Mouse (Mus musculus) MEL (cell line): ENCODE data around the gene Smc3. TPM values are rescaled to one million over a fixed set of nuclear protein-coding genes. Genes with fewer than 3 reads are reported as not detected.

Source experiments
- DNase-seq: peaks from one replicate; pipeline ENCODE4 v3.0.0; 2011; ENCODE audit warnings: low read depth, low spot score
- H3K27ac ChIP-seq: 2 replicates; pipeline ENCODE4 v1.5.1; 2012; ENCODE audit warnings: low read depth, mild to moderate bottlenecking, control low read depth, low read length, moderate library complexity; ENCODE audit not compliant: control insufficient read depth
- H3K27me3 ChIP-seq, 2 experiments: fragments of 150-350 bp in 1 of 2; sonication (generic) in 1 of 2; 2 replicates each; pipeline ENCODE4 v1.6.1; 2012; ENCODE audit warnings: low read length in 2 of 2, mild to moderate bottlenecking in 2 of 2, improper control_type of control experiment in 1 of 2, moderate library complexity in 1 of 2; ENCODE audit not compliant: insufficient read depth in 2 of 2, control insufficient read depth in 1 of 2
- H3K36me3 ChIP-seq, 2 experiments: 2 replicates each; pipeline ENCODE4 v1.6.1; 2012 to 2014; ENCODE audit warnings: low read length in 2 of 2, improper control_type of control experiment in 1 of 2, inconsistent platforms in 1 of 2, mild to moderate bottlenecking in 1 of 2; ENCODE audit not compliant: insufficient read depth in 2 of 2, control insufficient read depth in 1 of 2
- H3K4me1 ChIP-seq, 2 experiments: fragments of 150-350 bp in 1 of 2; sonication (generic) in 1 of 2; 2 replicates each; pipeline ENCODE4 v1.6.1; 2012; ENCODE audit warnings: low read length in 2 of 2, improper control_type of control experiment in 1 of 2, mild to moderate bottlenecking in 1 of 2; ENCODE audit not compliant: insufficient read depth in 2 of 2, control insufficient read depth in 1 of 2
- H3K4me3 ChIP-seq, 2 experiments: fragments of 150-350 bp in 1 of 2; sonication (generic) in 1 of 2; 2 replicates each; pipeline ENCODE4 v1.5.1; 2012; ENCODE audit warnings: low read depth in 2 of 2, low read length in 2 of 2, mild to moderate bottlenecking in 2 of 2, moderate library complexity in 2 of 2, control low read depth in 1 of 2, improper control_type of control experiment in 1 of 2; ENCODE audit not compliant: control insufficient read depth in 1 of 2, insufficient read depth in 1 of 2
- H3K79me2 ChIP-seq: 2 replicates; pipeline ENCODE4 v1.6.1; 2012; ENCODE audit warnings: mild to moderate bottlenecking, low read length, moderate library complexity; ENCODE audit not compliant: control insufficient read depth, poor library complexity, insufficient read depth
- H3K9ac ChIP-seq: 2 replicates; pipeline ENCODE4 v1.6.1; 2012; ENCODE audit warnings: low read depth, mild to moderate bottlenecking, control low read depth, low read length, moderate library complexity; ENCODE audit not compliant: control insufficient read depth, poor library complexity, severe bottlenecking
- H3K9me3 ChIP-seq: fragments of 150-350 bp; sonication (generic); replicated peaks from 2 replicates; pipeline ENCODE4 v1.6.1; 2012; ENCODE audit warnings: mild to moderate bottlenecking, low read length, improper control_type of control experiment, moderate library complexity; ENCODE audit not compliant: insufficient read depth
- CHD2 ChIP-seq: IDR thresholded peaks from 2 replicates; pipeline ENCODE4 v1.6.1; 2011; ENCODE audit warnings: low read length, improper control_type of control experiment
- CTCF ChIP-seq, 3 experiments: IDR thresholded peaks in 2 of 3; conservative IDR thresholded peaks in 1 of 3; 2 replicates each; pipeline ENCODE4 v1.5.1; 2011 to 2012; ENCODE audit warnings: low read length in 3 of 3, low read depth in 2 of 3, mild to moderate bottlenecking in 2 of 3, improper control_type of control experiment in 1 of 3, inconsistent platforms in 1 of 3, mixed read lengths in 1 of 3, moderate library complexity in 1 of 3; ENCODE audit not compliant: control insufficient read depth in 1 of 3, insufficient read depth in 1 of 3, poor library complexity in 1 of 3, severe bottlenecking in 1 of 3
- GABPA ChIP-seq: IDR thresholded peaks from 2 replicates; pipeline ENCODE4 v1.6.1; 2012; ENCODE audit warnings: low read depth, mild to moderate bottlenecking, inconsistent platforms, low read length, improper control_type of control experiment, moderate library complexity
- KAT2A ChIP-seq: conservative IDR thresholded peaks from 2 replicates; pipeline ENCODE4 v1.6.1; 2012; ENCODE audit warnings: low read depth, low read length, improper control_type of control experiment, inconsistent platforms
- MAFK ChIP-seq: IDR thresholded peaks from 2 replicates; pipeline ENCODE4 v1.6.1; 2011; ENCODE audit warnings: low read depth, mild to moderate bottlenecking, low read length, improper control_type of control experiment, borderline replicate concordance
- MAZ ChIP-seq: IDR thresholded peaks from 2 replicates; pipeline ENCODE4 v1.6.1; 2012; ENCODE audit warnings: low read depth, mild to moderate bottlenecking, inconsistent platforms, low read length, improper control_type of control experiment
- MYC ChIP-seq: IDR thresholded peaks from 2 replicates; pipeline ENCODE4 v1.6.1; 2011; ENCODE audit warnings: low read depth, mild to moderate bottlenecking, low read length, improper control_type of control experiment, moderate library complexity
- POLR2A ChIP-seq, 2 experiments: IDR thresholded peaks; 2 replicates each; pipeline ENCODE4 v1.6.1; 2011 to 2012; ENCODE audit warnings: low read length in 2 of 2, mild to moderate bottlenecking in 2 of 2, control low read depth in 1 of 2, improper control_type of control experiment in 1 of 2, low read depth in 1 of 2, moderate library complexity in 1 of 2; ENCODE audit not compliant: control insufficient read depth in 1 of 2, insufficient read depth in 1 of 2, poor library complexity in 1 of 2
- POLR2AphosphoS2 ChIP-seq: IDR thresholded peaks from 2 replicates; pipeline ENCODE4 v1.6.1; 2011; ENCODE audit warnings: low read length, improper control_type of control experiment
- RAD21 ChIP-seq: IDR thresholded peaks from 2 replicates; pipeline ENCODE4 v1.6.1; 2011; ENCODE audit warnings: mild to moderate bottlenecking, low read depth, low read length, improper control_type of control experiment
- RCOR1 ChIP-seq: IDR thresholded peaks from 2 replicates; pipeline ENCODE4 v1.6.1; 2012; ENCODE audit warnings: low read depth, mild to moderate bottlenecking, inconsistent platforms, low read length, improper control_type of control experiment
- SIN3A ChIP-seq: IDR thresholded peaks from 2 replicates; pipeline ENCODE4 v1.6.1; 2012; ENCODE audit warnings: low read length, improper control_type of control experiment, inconsistent platforms
- SMC3 ChIP-seq: IDR thresholded peaks from 2 replicates; pipeline ENCODE4 v1.6.1; 2011; ENCODE audit warnings: low read depth, low read length, improper control_type of control experiment
- TAL1 ChIP-seq: IDR thresholded peaks from 2 replicates; pipeline ENCODE4 v1.6.1; 2012; ENCODE audit warnings: mild to moderate bottlenecking, inconsistent platforms, low read length, moderate library complexity, mixed read lengths
- TCF12 ChIP-seq: IDR thresholded peaks from 2 replicates; pipeline ENCODE4 v1.6.1; 2014; ENCODE audit warnings: low read depth, mild to moderate bottlenecking, inconsistent platforms, low read length, improper control_type of control experiment, moderate library complexity
- UBTF ChIP-seq: IDR thresholded peaks from 2 replicates; pipeline ENCODE4 v1.6.1; 2012; ENCODE audit warnings: low read depth, mild to moderate bottlenecking, inconsistent platforms, low read length, improper control_type of control experiment, moderate library complexity, borderline replicate concordance; ENCODE audit not compliant: insufficient read depth
- USF2 ChIP-seq, 2 experiments: IDR thresholded peaks; 2 replicates each; pipeline ENCODE4 v1.6.1; 2011 to 2012; ENCODE audit warnings: improper control_type of control experiment in 2 of 2, low read length in 2 of 2, borderline replicate concordance in 1 of 2, inconsistent platforms in 1 of 2, low read depth in 1 of 2, mild to moderate bottlenecking in 1 of 2; ENCODE audit not compliant: insufficient read depth in 1 of 2
- ZMIZ1 ChIP-seq: IDR thresholded peaks from 2 replicates; pipeline ENCODE4 v1.6.1; 2012; ENCODE audit warnings: low read depth, mild to moderate bottlenecking, inconsistent platforms, low read length, improper control_type of control experiment, moderate library complexity
- polyA plus RNA-seq, 2 experiments: library from polyadenylated mRNA; stranded (reverse) in 1 of 2; unstranded in 1 of 2; fragments of >175 nt in 1 of 2; fragments of >200 nt in 1 of 2; gene quantifications; 2 replicates each; pipeline versions ENCODE4 v1.2.1 to v1.2.4; 2012; ENCODE audit warnings: low replicate concordance in 2 of 2, low read depth in 1 of 2; ENCODE audit not compliant: insufficient read length in 2 of 2, insufficient read depth in 1 of 2, missing spikeins in 1 of 2
- total RNA-seq: library from RNA; depleted of rRNA; stranded (reverse); fragments of 300-350 nt; gene quantifications from 2 replicates; pipeline ENCODE4 v1.2.3, GENCODE M21; 2012

Gene Smc3
- total and polyA plus RNA-seq, 3 experiments = 100 to 129 (median 118) TPM

GRCm38 (mm10) chr19:53600549-53601362, 558 bp downstream of the Smc3 start (continued):
- TF ChIP-seq MAFK (no peak), CTCF (IDR thresholded peaks at IDR 0.05 in 2 of 3, conservative IDR thresholded peaks at IDR 0.05 in 1 of 3; ENCODE audit: control insufficient read depth in 1 of 3, insufficient read depth in 1 of 3, low read depth in 2 of 3, low read length in 3 of 3, poor library complexity in 1 of 3, severe bottlenecking in 1 of 3) (no peak), RCOR1 (no peak), MAZ (peak; percentile 35; the same call in 1 of the 2 replicates), SMC3 (no peak), POLR2AphosphoS2 (no peak), TAL1 (no peak), SIN3A (peak; percentile 95), GABPA (no peak), RAD21 (no peak)

GRCm38 (mm10) chr19:53601363-53601655, 1.1 kb downstream of the Smc3 start:
- Histone ChIP-seq H3K27me3 (no peaks in the 10 kb centered on the region), H3K27ac (no peak overlapping the region), H3K4me3 (peak overlapping the region; percentile 62 to 86), H3K79me2 (peaks cover 45% of the 10 kb centered on the region), H3K36me3 (peaks cover 19 to 30% of the 10 kb centered on the region in 2 experiments), H3K9ac (peak overlapping the region; percentile 97), H3K4me1 (peaks cover 19 to 25% of the 10 kb centered on the region in 2 experiments), H3K9me3 (no peaks in the 10 kb centered on the region)
- peak; percentile 62 for DNase-seq
- TF ChIP-seq UBTF = no peak
- no peak for TF ChIP-seq ZMIZ1
- TF ChIP-seq SMC3 = no peak
- TF ChIP-seq CHD2 = no peak
- no peak for TF ChIP-seq MAFK
- no peak for TF ChIP-seq MYC
- no peak for TF ChIP-seq SIN3A
- no peak for TF ChIP-seq USF2 (IDR thresholded peaks at IDR 0.05; ENCODE audit: borderline replicate concordance in 1 of 2, insufficient read depth in 1 of 2, low read depth in 1 of 2, low read length in 2 of 2)
- no peak for TF ChIP-seq POLR2AphosphoS2
- TF ChIP-seq POLR2A (IDR thresholded peaks at IDR 0.05; ENCODE audit: control insufficient read depth in 1 of 2, insufficient read depth in 1 of 2, low read depth in 1 of 2, low read length in 2 of 2, poor library complexity in 1 of 2) = no peak
- no peak for TF ChIP-seq TCF12
- TF ChIP-seq KAT2A = no peak

GRCm38 (mm10) chr19:53608921-53609320, 8.7 kb downstream of the Smc3 start:
- Histone ChIP-seq H3K4me1 (no peaks in the 10 kb centered on the region), H3K36me3 (peaks cover 10 to 59% of the 10 kb centered on the region in 2 experiments), H3K9me3 (no peaks in the 10 kb centered on the region), H3K79me2 (peaks cover 55% of the 10 kb centered on the region), H3K4me3 (no peak overlapping the region), H3K27me3 (no peaks in the 10 kb centered on the region), H3K9ac (no peak overlapping the region), H3K27ac (no peak overlapping the region)
- TF ChIP-seq CTCF (IDR thresholded peaks at IDR 0.05 in 2 of 3, conservative IDR thresholded peaks at IDR 0.05 in 1 of 3; ENCODE audit: control insufficient read depth in 1 of 3, insufficient read depth in 1 of 3, low read depth in 2 of 3, low read length in 3 of 3, poor library complexity in 1 of 3, severe bottlenecking in 1 of 3) (no peak), POLR2A (IDR thresholded peaks at IDR 0.05; ENCODE audit: control insufficient read depth in 1 of 2, insufficient read depth in 1 of 2, low read depth in 1 of 2, low read length in 2 of 2, poor library complexity in 1 of 2) (0 out of 4 replicates have a peak, but pooled peaks of 1 of the 2 experiments have one; percentile 14)
- DNase-seq = no peak
